Mouse (Mus musculus): ENCODE data around the gene Plcb1.
"Not testable (repeated sequence)": the region's sequence is repeated elsewhere in the genome, so short reads cannot be mapped to it uniquely, and the experiment has no call there.

The Plcb1 gene

DNA sequence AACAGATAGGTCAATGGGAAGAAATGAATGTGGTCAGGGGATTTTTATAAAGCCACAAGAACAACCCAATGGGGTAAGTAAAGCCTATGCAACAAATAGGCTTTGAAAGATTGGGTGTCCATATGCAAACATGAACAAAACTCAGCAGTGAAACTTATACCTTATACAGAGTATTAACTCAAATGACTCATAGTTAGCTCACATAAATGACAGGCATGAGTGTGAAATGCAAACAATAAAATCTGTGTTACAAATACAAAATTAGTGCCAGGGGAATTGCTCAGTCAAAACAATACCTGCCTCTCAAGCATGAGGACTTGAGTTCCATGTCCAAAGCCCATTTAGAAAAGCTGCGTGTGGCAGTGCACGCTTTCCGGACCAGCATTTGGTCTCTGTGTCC is 182.5 kb downstream of the Plcb1 start:
- DNase-seq (ENCODE audit: low spot score): no peak

DNA sequence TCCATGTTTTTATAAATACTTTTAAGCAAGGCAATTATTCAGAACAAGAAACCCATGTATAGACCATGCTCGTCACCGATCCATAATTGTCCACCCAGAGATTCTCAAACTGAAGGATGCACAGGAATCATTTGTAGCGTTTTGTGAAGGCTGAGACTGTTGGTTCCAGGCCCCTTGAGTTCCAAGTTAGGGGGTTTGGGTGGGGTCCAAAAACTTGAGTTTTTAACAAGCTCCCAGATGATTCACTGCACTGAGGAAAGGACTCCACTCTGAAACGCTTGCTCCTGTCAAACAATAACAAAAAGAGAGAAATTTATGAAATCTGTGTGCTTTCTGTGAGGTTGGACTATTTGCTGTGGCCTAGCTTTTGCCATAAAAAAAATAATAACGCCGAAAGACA is 186.5 kb downstream of the Plcb1 start:
- no peak for DNase-seq (ENCODE audit: low spot score)

DNA sequence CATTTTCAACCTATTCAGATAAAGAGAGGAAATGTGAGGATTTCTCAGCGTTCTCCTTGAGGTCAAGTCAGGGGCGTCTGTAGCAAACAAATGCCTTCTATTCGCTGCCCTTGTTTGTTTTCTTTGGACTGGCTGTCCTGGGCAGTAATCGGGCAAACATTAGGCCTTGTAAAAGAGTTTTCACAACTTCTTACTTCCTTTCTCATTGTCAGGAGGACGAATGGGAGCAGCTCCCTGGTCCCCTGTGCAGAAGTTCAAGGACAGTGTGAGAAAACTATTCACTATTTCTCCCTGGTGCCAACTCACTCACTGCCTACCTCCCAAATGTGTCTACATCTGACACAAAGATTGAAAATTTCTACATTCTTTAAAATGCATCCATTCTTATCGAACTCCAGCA is 188.8 kb downstream of the Plcb1 start:
- DNase-seq (ENCODE audit: low spot score): no peak

DNA sequence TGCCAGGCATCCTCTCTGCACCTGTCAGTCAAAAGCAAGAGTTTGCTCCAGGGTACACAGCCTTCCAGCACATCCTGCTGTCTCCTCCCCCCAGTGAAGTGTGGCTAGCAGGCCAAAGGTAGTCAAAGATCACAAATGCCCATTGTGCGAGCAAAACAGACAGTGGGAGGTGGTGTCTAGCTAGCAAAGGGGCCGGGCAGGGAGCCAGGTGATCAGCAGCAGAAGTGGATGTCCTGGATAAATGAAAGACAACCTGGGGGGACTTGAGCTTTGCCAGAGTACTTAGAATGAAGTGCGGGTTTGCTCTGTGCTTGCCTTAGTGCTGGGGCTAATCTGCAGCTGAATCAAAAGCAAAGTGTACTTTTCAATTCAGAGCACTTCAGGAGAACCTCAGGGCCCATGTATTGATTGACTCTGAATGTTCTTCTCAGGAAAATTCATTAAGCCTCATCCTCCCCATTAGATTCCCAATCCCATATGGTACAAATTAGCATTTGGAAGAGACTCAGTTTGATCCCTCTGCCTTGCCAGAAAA is 191.0 kb downstream of the Plcb1 start:
- DNase-seq (ENCODE audit: low spot score): no peak

DNA sequence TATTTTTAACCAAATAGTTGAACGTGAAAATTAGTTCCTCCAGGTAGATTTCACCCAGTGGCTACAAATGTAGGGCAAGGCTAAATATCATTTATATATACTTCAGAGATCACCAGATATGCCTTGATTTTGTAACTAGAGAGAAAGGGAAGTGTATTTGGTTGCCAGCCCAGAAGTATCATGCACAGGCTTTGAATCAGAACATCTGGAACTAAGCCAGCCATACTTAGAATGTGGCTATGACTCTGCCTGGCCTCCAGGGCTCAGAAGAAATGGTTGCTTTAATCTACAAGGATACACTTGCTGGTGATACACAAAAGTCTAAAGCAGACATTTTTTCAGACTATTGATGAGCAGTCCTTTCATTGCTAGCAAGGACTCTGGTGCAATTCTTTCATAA is 191.8 kb downstream of the Plcb1 start:
- no peak for DNase-seq (ENCODE audit: low spot score)

DNA sequence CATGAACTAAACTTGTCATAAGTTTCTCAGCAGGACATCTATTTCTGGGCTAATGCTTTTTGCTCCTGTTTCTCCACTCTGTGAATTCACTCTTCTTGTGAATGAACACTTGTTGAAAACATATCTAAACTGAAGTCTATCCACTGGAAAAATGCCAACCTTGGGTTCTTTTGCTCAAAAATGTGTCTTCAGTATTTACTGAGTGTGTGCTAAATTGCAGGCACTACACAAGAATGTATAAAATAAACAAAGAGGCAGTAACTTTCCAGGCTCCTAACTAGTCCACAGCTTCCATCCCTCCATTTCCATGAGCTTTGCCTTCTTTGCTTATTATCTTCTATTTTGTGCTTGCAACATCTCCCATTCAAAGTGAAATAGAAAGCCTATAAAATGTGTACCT is 195.5 kb downstream of the Plcb1 start:
- DNase-seq (ENCODE audit: low spot score): no peak

DNA sequence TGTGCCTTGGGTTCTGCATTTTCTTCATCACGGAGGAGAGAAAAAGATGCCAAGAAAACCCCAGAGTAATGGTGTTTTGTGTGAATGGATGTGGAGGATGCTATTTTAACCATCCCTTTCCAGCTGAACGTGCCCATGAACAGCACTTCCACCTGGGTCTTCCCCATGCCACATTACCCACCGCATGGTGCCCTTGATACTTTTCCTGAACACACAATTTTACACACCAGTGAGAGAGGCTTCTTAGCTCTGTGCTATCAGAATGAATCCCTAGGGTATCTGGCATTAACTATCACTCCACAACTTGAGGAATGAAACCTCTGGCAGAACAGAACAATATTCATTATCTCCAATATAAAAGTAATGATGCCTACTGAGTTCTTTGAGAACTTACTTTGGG is 199.0 kb downstream of the Plcb1 start:
- DNase-seq (ENCODE audit: low spot score): no peak

DNA sequence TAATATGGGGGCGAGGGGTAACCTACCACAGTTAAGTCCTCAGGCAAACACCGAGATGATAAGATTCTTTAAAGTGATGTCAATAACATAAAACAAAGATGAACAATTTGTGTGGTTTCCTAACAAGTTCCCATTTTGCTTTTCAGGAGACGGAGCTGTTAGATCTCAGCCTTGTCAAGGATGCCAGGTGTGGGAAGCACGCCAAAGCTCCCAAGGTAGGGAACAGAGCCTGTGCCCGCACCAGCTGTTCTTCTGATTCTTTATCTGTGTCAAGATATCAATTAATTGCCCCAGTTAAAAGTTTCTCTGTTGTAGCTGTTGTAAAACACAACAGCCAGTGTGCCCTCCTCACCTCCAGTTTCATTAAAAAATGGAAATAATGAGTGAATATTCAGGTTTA is 202.1 kb downstream of the Plcb1 start:
- no peak for DNase-seq (ENCODE audit: low spot score)

DNA sequence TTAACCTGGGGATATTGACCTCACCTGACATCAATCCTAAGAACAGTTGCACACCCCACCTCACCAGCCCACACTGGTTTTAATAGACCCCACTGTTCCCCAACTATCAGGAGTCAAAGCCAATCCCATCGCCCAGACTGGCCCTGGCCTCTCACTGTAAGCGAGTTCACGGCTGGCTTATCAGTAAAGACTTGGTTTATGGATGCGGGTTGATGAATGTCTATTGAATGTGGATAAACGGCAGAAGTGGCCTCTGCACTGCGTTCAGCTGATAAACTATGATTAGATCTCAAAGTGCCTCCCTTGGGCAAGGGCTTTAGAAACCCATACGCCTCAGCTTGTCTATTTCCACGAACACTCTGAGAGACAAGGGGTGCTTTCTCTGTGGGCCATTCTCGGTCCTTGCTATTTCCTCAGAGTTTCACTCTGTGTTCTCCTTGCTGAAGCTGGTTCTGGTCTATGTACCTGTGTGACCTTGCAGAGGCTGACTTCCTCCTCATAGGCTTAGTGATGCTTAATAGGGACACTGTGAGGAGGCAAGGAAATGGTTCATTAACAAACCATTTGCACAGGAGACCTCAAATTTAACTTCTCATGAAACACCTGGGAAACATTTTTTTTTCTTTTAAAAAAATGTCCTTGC is 203.9 kb downstream of the Plcb1 start:
- DNase-seq (ENCODE audit: low spot score): no peak

DNA sequence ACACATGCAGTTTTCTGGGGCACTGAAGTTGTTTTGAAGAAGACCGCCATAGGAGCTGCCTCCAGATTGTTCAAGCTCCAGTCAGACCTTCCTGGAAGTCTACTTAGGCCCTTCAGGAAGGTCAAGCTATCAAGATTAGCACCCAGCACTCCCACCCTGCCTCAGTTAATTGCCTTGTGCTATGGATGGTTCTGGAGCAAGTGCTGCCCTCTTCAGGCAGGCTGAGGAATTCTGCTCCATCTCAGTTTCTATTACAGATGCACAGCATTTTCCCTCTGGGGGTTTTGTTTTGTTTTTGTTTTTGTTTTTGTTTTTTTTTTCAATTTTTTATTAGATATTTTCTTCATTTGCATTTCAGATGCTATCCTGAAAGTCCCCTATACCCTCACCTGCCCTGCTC is 221.3 kb downstream of the Plcb1 start:
- DNase-seq (ENCODE audit: low spot score): peak; percentile 13

DNA sequence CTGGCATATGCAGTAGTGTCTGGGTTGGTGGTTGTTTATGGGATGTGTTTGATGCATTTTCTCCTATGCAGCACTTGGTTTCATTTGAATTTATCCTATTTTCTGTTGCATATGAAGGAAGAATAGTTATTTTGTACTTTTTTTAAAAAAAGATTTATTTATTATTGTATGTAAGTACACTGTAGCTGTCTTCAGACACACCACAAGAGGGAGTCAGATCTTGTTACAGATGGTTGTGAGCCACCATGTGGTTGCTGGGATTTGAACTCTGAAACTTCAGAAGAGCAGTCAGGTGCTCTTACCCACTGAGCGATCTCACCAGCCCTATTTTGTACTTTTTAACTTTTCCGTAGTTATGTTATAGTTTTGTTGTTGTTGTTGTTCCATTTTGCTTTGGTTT is 222.0 kb downstream of the Plcb1 start:
- not testable (repeated sequence) for DNase-seq (ENCODE audit: low spot score)

DNA sequence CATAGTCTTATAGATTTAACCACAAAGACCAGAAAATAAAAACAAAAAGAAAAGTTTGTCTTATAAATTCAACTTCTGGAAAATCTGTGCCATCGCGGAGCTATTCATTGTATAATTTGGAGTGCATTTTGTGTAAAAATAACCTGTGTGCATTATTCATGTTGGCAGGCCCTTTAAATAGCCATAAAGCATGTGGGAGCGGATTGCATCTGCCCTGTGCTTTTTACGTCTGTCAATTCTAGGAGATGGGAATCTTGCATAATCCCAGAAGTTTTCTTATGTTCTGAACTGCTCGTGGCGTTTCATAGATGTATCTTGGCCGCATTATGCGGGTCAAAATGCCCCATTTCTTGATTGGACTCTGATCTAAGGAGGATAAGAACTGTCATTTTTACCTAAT is 224.5 kb downstream of the Plcb1 start:
- no peak for DNase-seq (ENCODE audit: low spot score)

DNA sequence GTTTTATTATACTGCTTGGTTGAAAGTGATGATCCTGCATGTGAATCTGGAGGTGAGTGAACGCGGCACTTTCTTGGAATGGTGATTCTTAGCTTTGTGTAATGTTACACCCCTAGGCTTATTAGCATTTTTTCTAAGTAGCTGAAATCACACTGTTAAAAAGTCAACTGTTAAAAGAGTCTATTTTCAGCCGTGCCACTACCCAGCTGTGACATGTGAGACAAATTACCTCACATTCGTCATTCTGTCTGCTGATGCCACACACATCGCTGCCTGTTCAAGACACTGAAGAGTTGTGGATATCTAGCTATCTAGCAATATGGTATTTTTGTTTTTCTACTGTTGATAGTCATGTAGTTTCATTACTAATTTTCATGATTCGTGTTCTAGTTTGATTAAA is 229.6 kb downstream of the Plcb1 start:
- no peak for DNase-seq (ENCODE audit: low spot score)

DNA sequence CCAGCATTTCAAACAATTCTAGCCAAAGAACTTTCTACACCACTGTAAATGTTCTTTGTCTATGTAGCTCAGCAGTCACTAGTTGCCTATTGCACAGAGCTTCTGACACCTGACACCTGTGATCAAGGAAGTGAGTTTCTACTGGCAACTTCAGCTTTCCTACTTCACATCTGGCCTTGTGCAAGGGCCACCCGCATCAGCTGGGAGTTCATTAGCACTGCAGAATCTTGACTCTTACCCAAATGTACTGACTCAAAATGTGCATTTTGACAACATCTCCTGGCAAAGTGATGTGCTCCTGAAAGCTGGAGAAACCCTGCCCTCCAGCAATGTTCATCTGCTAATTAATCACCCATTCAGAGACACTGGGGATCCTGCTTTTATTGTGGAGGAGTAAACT is 232.4 kb downstream of the Plcb1 start:
- no peak for DNase-seq (ENCODE audit: low spot score)

DNA sequence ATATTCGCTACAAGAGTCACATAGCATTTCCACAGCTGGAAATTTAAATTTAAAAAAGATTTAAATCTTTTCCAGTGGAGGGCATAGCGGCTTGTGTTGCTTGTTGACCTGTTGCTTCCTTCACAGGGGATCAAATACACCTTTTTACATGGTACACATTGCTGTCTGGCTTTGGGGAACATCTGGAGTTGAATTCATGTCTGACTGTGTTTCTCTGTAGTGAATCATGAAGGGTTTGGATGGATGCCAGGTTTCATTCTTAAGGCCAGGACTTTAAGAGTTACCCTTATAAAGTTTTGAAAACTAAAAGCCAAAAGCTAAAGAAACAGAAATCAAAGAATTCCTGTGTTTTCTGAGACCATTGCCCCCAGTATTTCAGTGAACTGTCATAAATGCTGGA is 232.8 kb downstream of the Plcb1 start:
- DNase-seq (ENCODE audit: low spot score): no peak

DNA sequence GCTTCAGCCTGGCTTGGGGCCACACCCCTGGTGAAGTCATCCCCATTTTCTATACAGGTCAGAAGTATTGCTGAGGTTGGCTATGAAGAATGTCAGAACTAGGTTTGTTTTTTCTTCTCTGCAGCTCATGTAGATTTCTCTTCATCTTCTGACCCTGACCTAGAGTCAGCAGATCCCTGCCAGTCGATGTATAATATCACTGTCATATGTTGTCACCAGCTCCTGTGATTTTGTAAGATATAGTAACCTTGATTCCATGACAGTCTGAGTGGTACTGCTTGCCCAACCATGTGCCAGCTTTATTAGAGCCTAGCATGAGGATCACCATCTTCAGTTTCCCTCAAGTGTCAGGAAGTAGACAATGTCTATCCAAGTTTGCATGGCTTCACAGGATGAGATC is 233.7 kb downstream of the Plcb1 start:
- DNase-seq (ENCODE audit: low spot score): no peak

DNA sequence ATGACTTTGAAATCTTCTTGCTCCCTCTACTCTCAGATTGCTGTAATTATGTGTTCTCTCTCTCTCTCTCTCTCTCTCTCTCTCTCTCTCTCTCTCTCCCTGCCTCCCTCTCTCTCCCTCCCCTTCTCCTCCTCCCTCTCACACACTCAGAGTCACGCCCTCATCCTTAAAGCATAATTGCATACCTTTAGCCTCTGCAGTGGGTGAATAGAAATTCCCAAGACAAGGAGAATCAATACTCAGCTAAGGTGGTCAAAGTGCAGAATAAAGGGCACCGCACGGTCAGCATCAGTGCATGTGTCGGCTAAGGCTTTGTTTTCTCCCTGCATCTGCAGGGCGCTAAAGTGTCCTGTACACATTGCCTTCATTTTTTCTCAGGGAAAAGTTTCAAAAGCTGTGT is 243.4 kb downstream of the Plcb1 start:
- peak; percentile 14 for DNase-seq (ENCODE audit: low spot score)

DNA sequence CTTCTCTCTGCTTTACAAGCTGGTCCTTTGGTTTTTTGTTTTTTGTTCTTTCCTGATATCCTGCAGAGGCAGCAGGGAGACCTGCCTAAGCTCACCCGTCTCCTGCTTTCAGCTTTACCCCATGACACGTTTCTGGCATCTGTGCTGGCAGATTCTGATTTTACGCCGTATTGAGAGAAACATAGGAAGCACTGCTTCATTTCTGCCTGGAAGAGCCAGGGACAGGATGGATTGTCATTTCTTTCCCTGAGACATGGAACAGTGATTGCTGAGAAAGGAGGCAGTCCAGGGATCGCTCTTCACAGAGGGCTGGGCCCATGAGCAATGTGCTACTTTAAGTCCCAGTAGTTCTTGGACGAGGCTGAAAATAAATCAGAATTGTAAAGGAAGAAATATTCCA is 243.8 kb downstream of the Plcb1 start:
- no peak for DNase-seq (ENCODE audit: low spot score)

DNA sequence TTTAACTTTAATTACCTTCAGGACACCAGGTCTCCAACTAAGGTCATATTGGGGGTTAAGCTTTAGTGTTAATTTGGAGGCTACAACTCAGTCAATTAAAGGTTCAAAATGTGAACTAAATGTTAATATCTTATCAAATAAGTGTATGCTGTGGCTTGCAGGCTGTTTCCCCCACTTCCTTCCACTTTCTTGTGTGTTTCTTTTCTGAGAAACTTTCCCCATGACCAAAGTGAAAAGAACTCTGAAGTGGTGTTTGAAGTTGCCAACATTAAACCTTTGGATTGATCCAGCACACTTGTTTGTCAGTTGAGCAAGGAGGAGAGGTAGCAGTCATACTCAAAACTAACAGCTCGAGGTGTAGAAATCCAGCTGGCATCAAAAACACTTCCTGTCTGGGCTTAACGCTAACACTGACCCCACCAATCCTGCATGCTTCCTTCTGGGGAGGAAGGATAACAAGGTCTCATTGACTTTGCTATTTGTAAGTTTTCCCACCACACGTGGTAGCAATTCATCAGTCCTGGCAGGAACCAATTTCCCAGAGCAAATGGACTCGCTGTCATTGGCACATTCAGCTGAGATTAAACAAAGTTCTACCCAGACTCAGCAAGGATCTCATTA is 249.9 kb downstream of the Plcb1 start:
- DNase-seq (ENCODE audit: low spot score): no peak

DNA sequence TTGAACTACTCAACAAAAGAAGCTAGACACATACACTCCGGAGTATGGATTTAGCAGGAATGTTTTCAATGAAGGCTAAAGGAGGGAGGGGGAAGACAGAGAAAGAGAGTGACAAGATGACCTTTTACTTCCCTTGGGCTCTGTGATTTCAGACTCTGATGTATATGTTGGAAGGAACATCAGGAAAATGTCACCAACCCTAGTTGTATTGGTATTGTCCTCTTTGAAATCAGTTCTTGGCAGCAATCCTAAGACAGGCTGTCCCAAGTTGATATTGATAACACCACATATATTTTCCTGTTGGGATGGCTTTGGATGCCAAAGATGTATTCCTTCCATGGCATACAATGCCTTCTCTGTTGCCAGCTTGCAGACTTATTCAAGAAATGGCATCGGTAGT is 262.9 kb downstream of the Plcb1 start:
- DNase-seq (ENCODE audit: low spot score): no peak

DNA sequence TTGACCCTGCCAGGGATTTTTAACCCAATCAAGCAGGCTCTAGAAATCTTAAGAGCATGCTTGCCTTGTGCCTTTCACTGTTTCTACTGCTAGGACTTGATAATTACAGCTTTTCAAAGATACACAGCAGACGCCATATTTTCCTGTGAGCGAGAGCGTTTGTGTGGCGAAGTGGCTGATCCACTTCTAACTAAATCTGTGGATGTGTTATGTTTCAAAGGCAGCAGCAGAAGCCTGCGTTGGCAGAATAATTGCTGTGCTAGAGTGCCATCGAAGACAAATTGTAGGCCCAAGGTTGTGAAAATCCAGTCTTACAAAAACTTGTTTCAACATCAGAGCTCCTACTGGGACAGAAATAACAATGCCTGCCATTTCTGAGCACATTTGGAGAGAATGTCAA is 263.4 kb downstream of the Plcb1 start:
- no peak for DNase-seq (ENCODE audit: low spot score)

DNA sequence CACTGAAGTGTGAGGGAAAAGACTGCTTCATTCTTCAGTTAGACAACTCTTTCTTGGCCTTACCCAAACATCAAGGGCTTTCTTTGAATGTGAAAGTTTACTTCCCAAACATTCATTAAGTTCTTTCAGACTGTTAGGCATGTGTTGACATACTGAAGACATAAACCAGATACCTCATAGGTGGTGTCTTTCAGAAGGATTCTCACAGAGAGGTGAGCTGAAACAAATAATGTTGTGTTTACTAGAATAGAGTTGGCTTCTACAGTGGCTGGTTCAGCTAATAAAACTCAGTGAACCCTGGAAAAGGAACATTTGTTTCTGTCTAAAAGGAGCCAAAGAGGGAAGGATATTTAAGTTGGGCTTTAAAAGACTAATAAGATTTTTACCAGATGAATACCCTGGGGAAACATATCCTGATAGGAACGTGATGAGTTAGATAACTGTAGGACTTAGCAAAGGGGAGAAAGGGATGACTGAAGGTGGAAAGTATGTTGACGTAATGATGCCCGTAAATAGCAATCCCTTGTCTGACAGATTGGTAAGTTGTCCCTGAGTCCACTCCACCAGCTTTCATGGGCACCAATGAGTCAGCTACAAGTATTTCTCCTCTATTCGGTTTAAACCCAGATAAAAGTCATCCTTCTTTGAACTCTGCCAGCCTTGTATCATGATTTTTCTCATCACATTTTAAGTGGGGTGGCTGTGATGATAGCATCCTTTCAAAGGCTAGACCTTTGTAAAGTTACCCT is 265.8 kb downstream of the Plcb1 start:
- DNase-seq (ENCODE audit: low spot score): no peak

DNA sequence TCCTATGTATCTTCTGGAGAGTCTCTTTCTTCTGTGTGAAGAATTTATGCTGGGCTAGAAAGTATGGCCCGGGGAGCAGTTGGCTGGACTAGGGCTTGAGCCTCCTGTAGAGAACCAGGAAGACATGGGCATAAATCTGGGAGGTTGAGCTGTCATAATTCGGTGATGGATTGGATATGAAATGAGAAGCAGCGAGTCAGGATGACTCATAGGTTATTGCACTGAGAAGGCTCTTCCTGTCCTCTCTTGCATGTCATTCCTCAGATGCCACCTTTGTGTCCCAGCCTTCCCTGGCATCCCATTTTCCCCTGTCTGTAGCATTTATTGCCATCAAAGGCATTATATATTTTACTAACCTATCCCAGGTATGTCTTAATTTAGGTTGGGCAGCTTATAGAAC is 267.5 kb downstream of the Plcb1 start:
- no peak for DNase-seq (ENCODE audit: low spot score)
